Mouse (Mus musculus) adrenal gland, adult 2 months (tissue): ENCODE measurements around the gene Mknk2. TPM values are rescaled to one million over a fixed set of nuclear protein-coding genes. Genes with fewer than 3 reads are reported as not detected.
A peak's percentile ranks its signal among the peaks of the same experiment; 100 is the strongest.
"Not testable (repeated sequence)": the region's sequence is repeated elsewhere in the genome, so short reads cannot be mapped to it uniquely, and the experiment has no call there.

ENCODE experiments used
- DNase-seq: peaks from one replicate; pipeline ENCODE4 v3.0.0; 2021
- polyA plus RNA-seq: library from polyadenylated mRNA; depleted of rRNA; stranded (reverse); fragments of >200 nt; gene quantifications from 2 replicates; pipeline ENCODE4 v1.2.3, GENCODE M21; 2012; rRNA removed
- total RNA-seq, 2 experiments: library from RNA; stranded (reverse); gene quantifications; 2 replicates each; pipeline ENCODE4 v1.2.3; 2021

The Mknk2 gene
- total and polyA plus RNA-seq, 3 experiments: 185 to 427 (median 189) TPM

DNA sequence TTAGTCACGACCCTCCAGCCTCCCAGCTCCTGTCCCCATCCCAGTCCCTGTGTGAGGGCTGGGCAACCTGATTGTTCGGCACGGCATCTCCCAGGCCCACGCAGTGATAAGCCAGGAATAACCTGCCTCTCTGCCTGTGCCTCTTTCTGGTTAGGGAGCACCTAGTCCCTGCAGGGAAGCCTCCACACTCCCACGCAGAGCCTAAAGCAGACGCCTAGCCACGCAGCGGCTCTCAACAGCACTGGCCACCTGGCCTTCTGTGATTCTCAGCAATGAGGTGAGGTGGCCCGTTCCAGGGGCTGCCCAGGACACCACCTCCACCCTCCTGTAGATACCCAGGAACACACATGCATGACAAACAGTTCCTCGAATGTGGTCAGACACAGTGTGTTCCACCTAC, 27.5 kb downstream of the Mknk2 start:
- no peak for DNase-seq

DNA sequence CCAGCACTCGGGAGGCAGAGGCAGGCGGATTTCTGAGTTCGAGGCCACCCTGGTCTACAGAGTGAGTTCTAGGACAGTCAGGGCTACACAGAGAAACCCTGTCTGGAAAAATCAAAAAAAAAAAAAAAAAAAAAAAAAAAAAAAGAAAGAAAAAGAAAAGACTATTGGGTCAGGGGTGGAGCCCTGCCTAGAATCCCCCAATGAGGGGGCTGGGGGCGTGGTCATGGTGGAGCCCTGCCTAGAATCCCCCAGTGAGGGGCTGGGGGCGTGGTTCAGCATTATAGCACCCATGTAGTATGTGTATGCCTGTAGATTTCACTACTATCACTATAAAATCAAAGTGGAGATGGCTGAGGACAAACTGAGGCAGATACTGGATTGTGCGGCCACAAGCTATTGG, 28.0 kb downstream of the Mknk2 start:
- not testable (repeated sequence) for DNase-seq

DNA sequence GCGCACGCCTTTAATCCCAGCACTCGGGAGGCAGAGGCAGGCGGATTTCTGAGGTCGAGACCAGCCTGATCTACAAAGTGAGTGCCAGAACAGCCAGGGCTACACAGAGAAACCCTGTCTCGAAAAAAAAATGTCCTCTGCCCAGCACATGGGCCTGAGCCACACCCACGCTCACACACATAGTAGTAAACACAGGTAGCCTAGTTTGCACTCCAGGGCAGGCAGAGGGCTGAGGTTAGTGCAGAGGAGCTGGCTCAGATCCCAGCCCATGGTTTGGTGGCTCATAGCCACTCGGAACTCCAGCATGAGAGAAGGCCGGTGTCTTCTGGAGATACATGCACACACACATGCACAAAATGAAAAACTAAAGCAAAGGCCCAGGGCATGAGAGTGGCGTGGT, 31.0 kb downstream of the Mknk2 start:
- DNase-seq: no peak

DNA sequence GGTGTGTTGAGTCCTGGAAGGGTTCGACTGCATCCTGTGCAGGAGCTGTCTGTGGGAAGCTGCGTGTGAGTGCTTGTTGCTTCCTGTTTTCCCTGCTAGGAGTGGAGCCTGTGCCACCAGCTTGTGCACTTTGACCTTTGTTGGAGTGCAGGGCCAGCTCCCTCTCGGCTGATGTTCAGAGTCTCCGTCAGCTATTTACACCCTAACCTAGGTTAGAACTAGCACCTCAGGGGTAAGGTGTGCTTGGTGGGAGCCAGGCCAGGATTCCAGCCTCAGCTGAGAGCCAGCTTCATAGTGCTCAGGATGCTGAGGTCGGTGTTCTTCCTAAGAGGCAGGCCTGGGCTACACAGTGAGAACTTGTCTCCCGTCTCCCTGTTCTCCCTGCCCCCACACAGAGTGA, 42.6 kb downstream of the Mknk2 start:
- DNase-seq: no peak

DNA sequence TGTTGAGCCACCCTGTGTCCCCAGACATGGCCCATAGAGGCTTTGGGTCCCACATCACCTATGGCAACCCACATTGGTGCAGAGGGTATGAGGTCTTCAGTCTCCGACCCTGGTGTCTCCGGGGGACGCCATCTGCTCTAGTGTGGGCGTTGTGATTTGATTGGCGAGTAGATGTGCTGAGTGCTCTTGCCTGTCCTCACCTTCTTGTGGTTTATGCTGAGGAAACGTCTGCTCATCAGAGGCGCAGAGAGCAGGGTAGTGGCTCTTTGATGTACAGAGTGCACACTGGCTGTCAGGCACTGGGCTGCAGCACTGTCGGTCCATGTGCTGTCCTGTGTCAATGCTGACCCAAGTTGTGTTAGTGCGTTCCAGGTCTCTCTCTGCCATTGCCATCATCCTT, 49.0 kb downstream of the Mknk2 start:
- no peak for DNase-seq

DNA sequence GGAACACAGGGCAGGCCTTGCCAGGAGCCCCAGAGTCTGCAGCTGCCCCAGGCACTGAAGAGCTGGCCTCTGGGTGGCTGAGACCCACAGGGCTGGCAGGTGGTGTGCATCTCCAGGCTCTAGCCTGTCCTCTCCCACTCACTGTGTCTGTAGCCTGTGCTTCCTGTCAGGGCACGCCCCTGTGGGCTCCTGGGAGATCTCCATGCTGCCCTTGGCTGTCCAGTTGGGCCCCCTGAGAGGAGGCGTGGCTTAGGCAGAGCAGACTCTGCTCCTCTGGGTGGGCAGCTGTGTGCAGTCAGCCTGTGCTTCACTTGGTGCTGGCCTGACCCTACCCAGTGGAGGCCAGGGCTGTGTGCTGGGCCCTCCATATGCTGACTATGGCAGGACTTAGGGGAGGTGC, 50.2 kb downstream of the Mknk2 start:
- no peak for DNase-seq

DNA sequence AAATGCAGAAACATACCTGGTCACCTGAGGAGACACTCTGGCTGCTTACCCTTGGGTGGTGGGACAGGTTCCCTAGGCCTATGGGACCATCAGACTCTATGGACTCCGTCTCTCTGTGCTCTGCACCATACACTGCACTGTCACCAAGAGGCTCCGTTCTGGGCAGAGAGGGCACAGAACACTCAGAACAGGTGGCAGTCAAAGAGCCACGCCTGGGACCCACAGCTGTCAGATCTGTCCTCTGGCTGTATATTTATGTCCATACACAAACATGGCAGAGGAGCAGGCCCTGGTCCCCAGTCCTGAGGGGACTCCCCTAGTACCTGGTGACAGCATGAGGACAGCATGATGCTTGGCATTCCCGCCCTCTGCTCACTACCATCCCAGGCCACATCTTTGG, 52.1 kb downstream of the Mknk2 start:
- DNase-seq: no peak

DNA sequence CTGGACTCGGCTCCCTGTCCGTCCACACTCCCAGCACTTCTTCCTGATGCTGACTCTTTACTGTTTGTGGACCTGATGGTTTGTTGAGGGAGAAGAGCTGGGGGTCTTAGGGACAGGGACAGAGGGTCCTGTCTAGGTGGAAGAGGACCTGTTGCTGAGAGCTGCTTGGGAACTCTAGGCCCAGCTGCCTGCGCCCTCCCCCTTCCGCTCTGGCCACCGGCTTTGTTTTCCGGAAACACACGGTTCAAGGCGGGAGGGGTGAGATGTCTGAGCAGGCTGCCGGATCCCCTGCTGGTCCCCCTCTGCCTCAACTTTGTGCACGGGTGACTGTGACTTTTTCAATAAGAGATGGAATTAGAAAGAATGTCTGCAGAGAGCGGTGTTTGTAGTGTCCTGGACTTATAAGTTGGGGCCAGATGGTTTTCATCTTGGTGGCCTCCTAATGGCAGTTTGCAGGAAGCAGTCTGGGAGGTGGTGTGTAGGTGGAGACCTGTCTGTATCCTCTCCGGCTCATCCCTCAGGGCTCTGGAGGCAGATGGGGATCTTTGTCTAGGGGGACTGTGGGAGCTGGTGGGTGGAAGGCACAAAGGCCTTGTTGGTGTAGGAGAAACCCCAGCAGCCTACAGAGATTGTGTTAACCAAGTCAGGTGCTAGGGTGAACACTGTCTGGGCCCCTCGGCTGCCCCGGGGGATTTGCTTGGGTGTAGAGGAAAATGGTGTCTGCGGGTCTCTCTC, 54.3 kb downstream of the Mknk2 start:
- peak; percentile 76 for DNase-seq

DNA sequence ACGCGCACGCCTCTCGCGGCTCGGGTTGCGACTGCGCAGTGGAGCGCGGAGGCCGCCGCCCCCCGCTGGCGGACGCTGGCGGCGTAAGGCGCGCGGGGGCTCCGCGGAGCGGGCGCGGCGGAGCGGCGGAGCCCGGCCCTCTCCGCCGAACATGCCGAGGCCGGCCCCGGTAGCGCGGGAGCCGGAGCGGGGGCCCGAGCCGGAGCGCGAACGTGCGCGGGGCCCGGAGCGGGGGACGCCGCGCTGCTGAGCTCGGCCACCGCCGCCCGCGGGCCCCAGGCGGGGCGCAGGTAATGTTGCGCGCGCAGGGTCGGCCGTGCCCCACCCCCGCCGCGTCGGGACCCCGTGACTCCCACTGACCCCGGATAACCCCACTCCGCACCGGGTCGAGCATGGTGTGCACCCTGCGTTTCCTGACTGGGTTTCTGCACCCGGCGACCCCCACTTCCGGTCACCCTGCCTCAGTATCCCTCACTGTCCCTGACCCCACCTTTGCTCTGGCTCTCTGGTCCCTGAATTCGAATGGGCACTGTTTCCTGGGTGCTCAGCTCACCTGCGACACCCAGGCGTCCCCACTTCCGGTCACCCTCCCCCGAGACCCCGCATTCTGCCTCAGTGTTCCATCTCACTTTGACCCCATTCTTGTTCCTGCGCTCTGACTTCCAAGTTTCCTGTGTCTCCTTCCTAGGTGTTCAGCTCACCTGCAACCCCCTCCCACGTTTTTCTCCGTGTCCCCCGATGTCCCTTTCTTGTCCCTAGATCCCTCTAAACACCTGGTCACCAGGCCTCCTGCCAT, 55.1 kb downstream of the Mknk2 start, which contains the start of gene Csnk1g2:
Gene Csnk1g2, plus strand, starts transcription at position 178 of the 796 bp plus-strand sequence.
- no peak for DNase-seq

DNA sequence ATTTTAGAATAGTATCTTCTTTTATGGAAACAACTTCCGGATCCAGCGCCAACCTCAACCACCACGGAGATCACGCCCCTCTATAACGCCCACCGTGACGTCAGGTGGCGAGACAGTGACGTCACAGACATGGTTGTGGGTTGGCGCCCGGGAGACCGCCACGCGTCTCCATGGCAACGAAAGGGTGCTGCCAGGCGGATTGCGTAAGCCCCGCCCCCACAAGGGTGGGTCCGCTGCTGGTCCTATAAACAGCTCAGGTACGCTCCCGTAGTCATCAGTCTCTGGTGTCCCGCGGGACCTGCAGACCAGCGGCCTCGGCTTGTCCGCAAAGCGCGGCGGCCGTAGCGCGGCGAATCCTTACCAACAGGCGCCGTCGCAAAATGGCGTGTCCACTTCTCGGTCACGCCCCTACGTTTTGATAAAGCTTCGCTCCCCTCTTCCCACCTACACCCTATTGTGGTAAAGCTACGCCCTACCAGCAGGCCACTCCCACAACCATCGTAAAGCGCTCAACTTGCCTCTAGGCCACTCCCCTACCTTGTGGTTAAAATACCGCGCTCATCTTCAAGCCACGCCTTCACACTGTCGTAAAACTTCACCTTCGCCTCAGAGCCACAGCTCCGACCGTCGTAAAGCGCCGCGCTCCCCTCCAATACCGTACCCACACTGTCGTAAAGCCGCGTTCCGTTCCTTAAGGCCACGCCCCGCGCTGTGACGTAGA, 55.8 kb downstream of the Mknk2 start:
- DNase-seq: peak; percentile 99

DNA sequence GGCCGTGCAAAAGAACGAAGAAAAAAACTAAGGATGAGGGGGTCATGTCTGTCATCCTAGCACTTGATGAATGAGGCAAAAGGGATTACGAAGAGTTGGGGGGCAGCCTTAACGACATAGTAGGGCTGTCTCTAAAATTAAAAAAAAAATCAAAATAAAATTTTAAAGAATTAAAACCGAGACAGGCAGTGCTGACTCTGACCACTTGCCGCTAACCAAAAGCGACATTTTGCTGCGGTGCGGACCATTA, 56.3 kb downstream of the Mknk2 start:
- DNase-seq: no peak

- DNase-seq: no peak
Measured at GRCm38 (mm10) chr10:80620796-80621689, 56.9 kb downstream of the Mknk2 start.

- DNase-seq: no peak
Measured at GRCm38 (mm10) chr10:80620365-80620764, 57.5 kb downstream of the Mknk2 start.

GRCm38 (mm10) chr10:80619465-80620244, 58.3 kb downstream of the Mknk2 start:
- DNase-seq: no peak

- peak; percentile 69 for DNase-seq
Measured at GRCm38 (mm10) chr10:80618181-80618580, 59.7 kb downstream of the Mknk2 start.

Other genes starting within 250 kb of the Mknk2 start
- gene Tcf3, start 244.5 kb downstream of the Mknk2 start, total RNA-seq: 10 to 100 TPM; 46.6 to 55.4 TPM
- gene Tcf3, start 244.5 kb downstream of the Mknk2 start, polyA plus RNA-seq: 148 and 152 TPM in 2 replicates
- gene Onecut3, start 183.3 kb downstream of the Mknk2 start, total RNA-seq: not detected
- gene Onecut3, start 183.3 kb downstream of the Mknk2 start, polyA plus RNA-seq: not detected in 2 replicates
- gene Atp8b3, start 139.0 kb downstream of the Mknk2 start, total RNA-seq: 1 to 10 TPM in 1 of 2 experiments, under 1 TPM in 1; 0.52 to 1.1 TPM
- gene Atp8b3, start 139.0 kb downstream of the Mknk2 start, polyA plus RNA-seq: 0.16 and 0.21 TPM in 2 replicates
- 10 to 100 TPM; 37.1 to 41.8 TPM for gene Rexo1, start 116.6 kb downstream of the Mknk2 start, total RNA-seq
- gene Rexo1, start 116.6 kb downstream of the Mknk2 start, polyA plus RNA-seq: 88.8 and 105 TPM in 2 replicates
- gene Klf16, start 100.8 kb downstream of the Mknk2 start, total RNA-seq: 10 to 100 TPM in 1 of 2 experiments, 1 to 10 TPM in 1; 9.6 to 10.6 TPM
- gene Klf16, start 100.8 kb downstream of the Mknk2 start, polyA plus RNA-seq: 39.5 and 48.0 TPM in 2 replicates
- gene Abhd17a, start 87.8 kb downstream of the Mknk2 start, total RNA-seq: 100 to 1,000 TPM in 1 of 2 experiments, 10 to 100 TPM in 1; 86.5 to 104 TPM
- gene Abhd17a, start 87.8 kb downstream of the Mknk2 start, polyA plus RNA-seq: 613 and 625 TPM in 2 replicates
- gene Scamp4, start 75.2 kb downstream of the Mknk2 start, total RNA-seq: 10 to 100 TPM; 55.9 to 68.7 TPM
- gene Scamp4, start 75.2 kb downstream of the Mknk2 start, polyA plus RNA-seq: 161 and 190 TPM in 2 replicates
- 1 to 10 TPM; 2.0 to 4.0 TPM for gene Adat3, start 75.2 kb downstream of the Mknk2 start, total RNA-seq
- 31.5 and 33.0 TPM in 2 replicates for gene Adat3, start 75.2 kb downstream of the Mknk2 start, polyA plus RNA-seq
- 1 to 10 TPM; 1.3 to 1.4 TPM for gene Gm49322, start 72.1 kb downstream of the Mknk2 start, total RNA-seq
- gene Gm49322, start 72.1 kb downstream of the Mknk2 start, polyA plus RNA-seq: 2.2 and 2.3 TPM in 2 replicates
- gene Csnk1g2, start 55.3 kb downstream of the Mknk2 start, total RNA-seq: 100 to 1,000 TPM; 110 to 133 TPM
- 241 and 255 TPM in 2 replicates for gene Csnk1g2, start 55.3 kb downstream of the Mknk2 start, polyA plus RNA-seq
- 10 to 100 TPM; 54.1 to 73.9 TPM for gene Btbd2, start 21.0 kb downstream of the Mknk2 start, total RNA-seq
- 165 and 166 TPM in 2 replicates for gene Btbd2, start 21.0 kb downstream of the Mknk2 start, polyA plus RNA-seq
- gene Mob3a, start 23.9 kb upstream of the Mknk2 start, total RNA-seq: 10 to 100 TPM; 18.0 to 19.4 TPM
- gene Mob3a, start 23.9 kb upstream of the Mknk2 start, polyA plus RNA-seq: 22.5 and 27.1 TPM in 2 replicates
- gene Izumo4, start 24.1 kb upstream of the Mknk2 start, total RNA-seq: 10 to 100 TPM; 13.2 to 21.2 TPM
- gene Izumo4, start 24.1 kb upstream of the Mknk2 start, polyA plus RNA-seq: 73.3 and 74.3 TPM in 2 replicates
- gene Ap3d1, start 64.2 kb upstream of the Mknk2 start, total RNA-seq: 100 to 1,000 TPM in 1 of 2 experiments, 10 to 100 TPM in 1; 85.6 to 104 TPM
- 98.1 and 131 TPM in 2 replicates for gene Ap3d1, start 64.2 kb upstream of the Mknk2 start, polyA plus RNA-seq
- gene Dot1l, start 77.1 kb upstream of the Mknk2 start, total RNA-seq: 10 to 100 TPM; 31.7 to 80.6 TPM
- gene Dot1l, start 77.1 kb upstream of the Mknk2 start, polyA plus RNA-seq: 109 and 170 TPM in 2 replicates
- gene Sf3a2, start 120.1 kb upstream of the Mknk2 start, total RNA-seq: 10 to 100 TPM; 53.6 to 58.7 TPM
- 103 and 104 TPM in 2 replicates for gene Sf3a2, start 120.1 kb upstream of the Mknk2 start, polyA plus RNA-seq
- gene Plekhj1, start 120.5 kb upstream of the Mknk2 start, total RNA-seq: 10 to 100 TPM; 72.2 to 83.6 TPM
- 81.1 and 102 TPM in 2 replicates for gene Plekhj1, start 120.5 kb upstream of the Mknk2 start, polyA plus RNA-seq
- under 1 TPM; 0.73 to 0.95 TPM for gene Amh, start 127.1 kb upstream of the Mknk2 start, total RNA-seq
- gene Amh, start 127.1 kb upstream of the Mknk2 start, polyA plus RNA-seq: 1.7 and 2.1 TPM in 2 replicates
- gene Jsrp1, start 135.4 kb upstream of the Mknk2 start, total RNA-seq: 10 to 100 TPM in 1 of 2 experiments, 1 to 10 TPM in 1; 2.3 to 18.5 TPM
- 4.2 and 4.9 TPM in 2 replicates for gene Jsrp1, start 135.4 kb upstream of the Mknk2 start, polyA plus RNA-seq
- 100 to 1,000 TPM; 780 to 923 TPM for gene Oaz1, start 148.5 kb upstream of the Mknk2 start, total RNA-seq
- 1,168 and 1,414 TPM in 2 replicates for gene Oaz1, start 148.5 kb upstream of the Mknk2 start, polyA plus RNA-seq
- gene Lingo3, start 165.9 kb upstream of the Mknk2 start, total RNA-seq: 10 to 100 TPM in 1 of 2 experiments, 1 to 10 TPM in 1; 8.5 to 16.7 TPM
- gene Lingo3, start 165.9 kb upstream of the Mknk2 start, polyA plus RNA-seq: 13.8 and 18.7 TPM in 2 replicates
- gene Lsm7, start 177.1 kb upstream of the Mknk2 start, total RNA-seq: 10 to 100 TPM; 22.3 to 36.2 TPM
- gene Lsm7, start 177.1 kb upstream of the Mknk2 start, polyA plus RNA-seq: 91.9 and 107 TPM in 2 replicates
- gene Sppl2b, start 177.2 kb upstream of the Mknk2 start, total RNA-seq: 10 to 100 TPM; 28.5 to 35.2 TPM
- gene Sppl2b, start 177.2 kb upstream of the Mknk2 start, polyA plus RNA-seq: 114 and 116 TPM in 2 replicates
- gene Tmprss9, start 193.7 kb upstream of the Mknk2 start, total RNA-seq: not detected
- 0.18 and 0.21 TPM in 2 replicates for gene Tmprss9, start 193.7 kb upstream of the Mknk2 start, polyA plus RNA-seq
- 100 to 1,000 TPM; 174 to 231 TPM for gene Timm13, start 222.9 kb upstream of the Mknk2 start, total RNA-seq
- gene Timm13, start 222.9 kb upstream of the Mknk2 start, polyA plus RNA-seq: 236 and 243 TPM in 2 replicates
- 10 to 100 TPM; 10.8 to 11.4 TPM for gene Lmnb2, start 240.1 kb upstream of the Mknk2 start, total RNA-seq
- gene Lmnb2, start 240.1 kb upstream of the Mknk2 start, polyA plus RNA-seq: 16.2 and 17.9 TPM in 2 replicates